Mouse (Mus musculus): ENCODE results near the gene Pnma1.

DNA sequence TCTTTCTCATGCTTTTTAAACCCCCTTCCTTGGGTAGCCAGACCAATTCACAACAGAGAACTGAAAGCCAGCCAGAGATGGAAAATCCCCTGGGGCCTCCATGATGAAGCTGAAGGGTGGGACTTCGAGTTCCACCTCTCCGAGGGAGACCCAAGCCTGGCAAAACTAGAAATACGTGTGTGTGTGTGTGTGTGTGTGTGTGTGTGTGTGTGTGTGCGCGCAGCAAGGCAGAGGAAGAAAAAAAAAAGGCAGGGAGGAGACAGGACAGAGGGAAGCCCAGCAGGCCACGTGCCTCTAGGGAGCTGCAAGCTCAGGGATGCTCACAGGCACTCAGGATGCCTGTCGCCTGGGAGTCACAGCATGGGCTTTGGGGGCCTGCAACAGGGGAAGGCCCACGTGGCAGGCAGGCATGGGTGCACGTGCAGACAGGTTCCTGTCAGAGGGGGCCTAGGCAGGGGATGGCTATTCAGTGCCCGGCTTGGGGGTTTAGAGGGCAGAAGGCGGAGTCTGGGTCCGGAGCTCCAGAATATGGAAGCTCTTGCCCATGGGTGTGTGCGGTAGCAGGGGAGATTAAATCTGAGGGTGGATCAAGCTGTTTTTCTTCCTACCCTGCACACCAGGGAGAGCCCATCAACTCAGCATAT lies 28.0 kb upstream of the Pnma1 start:
- TF ChIP-seq CTCF (IDR thresholded peaks at IDR 0.05; ENCODE audit: low read depth) (no peak), EP300 (IDR thresholded peaks at IDR 0.05; ENCODE audit: low read depth) (no peak)
